Mouse (Mus musculus) induced T-regulatory cell, adult 2 months (primary cell): ENCODE data around the gene Nudt1.
"Not testable (repeated sequence)": the region's sequence is repeated elsewhere in the genome, so short reads cannot be mapped to it uniquely, and the experiment has no call there.

ENCODE experiments used
- DNase-seq: peaks from one replicate; pipeline ENCODE4 v3.0.0-alpha.2; 2012; ENCODE audit warnings: low read depth

Nudt1 gene

GRCm38 (mm10) chr5:140342880-140343279, 21.4 kb downstream of the Nudt1 start:
- no peak for DNase-seq

- DNase-seq = no peak
Measured at GRCm38 (mm10) chr5:140345244-140345643, 23.8 kb downstream of the Nudt1 start.

- no peak for DNase-seq
Measured at GRCm38 (mm10) chr5:140346050-140346449, 24.6 kb downstream of the Nudt1 start.

- no peak for DNase-seq
Measured at GRCm38 (mm10) chr5:140349882-140350281, 28.4 kb downstream of the Nudt1 start.

GRCm38 (mm10) chr5:140350731-140351497, 29.5 kb downstream of the Nudt1 start:
- DNase-seq = no peak

GRCm38 (mm10) chr5:140352352-140352751, 30.9 kb downstream of the Nudt1 start:
- DNase-seq = no peak

- DNase-seq = no peak
Measured at GRCm38 (mm10) chr5:140355934-140356333, 34.5 kb downstream of the Nudt1 start.

GRCm38 (mm10) chr5:140357466-140357865, 36.0 kb downstream of the Nudt1 start:
- no peak for DNase-seq

- no peak for DNase-seq
Measured at GRCm38 (mm10) chr5:140359930-140360674, 38.6 kb downstream of the Nudt1 start.

GRCm38 (mm10) chr5:140364415-140364814, 43.0 kb downstream of the Nudt1 start:
- DNase-seq = no peak

- DNase-seq = not testable (repeated sequence)
Measured at GRCm38 (mm10) chr5:140368126-140368525, 46.7 kb downstream of the Nudt1 start.

GRCm38 (mm10) chr5:140368926-140369325, 47.5 kb downstream of the Nudt1 start:
- no peak for DNase-seq

GRCm38 (mm10) chr5:140369466-140369865, 48.0 kb downstream of the Nudt1 start:
- DNase-seq = no peak

- DNase-seq = no peak
Measured at GRCm38 (mm10) chr5:140370446-140371254, 49.2 kb downstream of the Nudt1 start.

- no peak for DNase-seq
Measured at GRCm38 (mm10) chr5:140371671-140372070, 50.2 kb downstream of the Nudt1 start.

- no peak for DNase-seq
Measured at GRCm38 (mm10) chr5:140373711-140374110, 52.3 kb downstream of the Nudt1 start.

- DNase-seq = no peak
Measured at GRCm38 (mm10) chr5:140374226-140374625, 52.8 kb downstream of the Nudt1 start.

- DNase-seq = no peak
Measured at GRCm38 (mm10) chr5:140375249-140375829, 53.9 kb downstream of the Nudt1 start.

GRCm38 (mm10) chr5:140378121-140378853, 56.8 kb downstream of the Nudt1 start:
- no peak for DNase-seq

- DNase-seq = no peak
Measured at GRCm38 (mm10) chr5:140379299-140379698, 57.8 kb downstream of the Nudt1 start.

- DNase-seq = no peak
Measured at GRCm38 (mm10) chr5:140381156-140381555, 59.7 kb downstream of the Nudt1 start.
